Mouse (Mus musculus) neural tube, embryonic 14.5 days (tissue): Measurements from ENCODE around the gene Gm438. TPM values are rescaled to one million over a fixed set of nuclear protein-coding genes. Genes with fewer than 3 reads are reported as not detected.
"Not testable (repeated sequence)": the region's sequence is repeated elsewhere in the genome, so short reads cannot be mapped to it uniquely, and the experiment has no call there.

Experiments used
- ATAC-seq: fragments of 200-750 bp; cut with Nextera tagmentation; 2 replicates; pipeline ENCODE4 v1.8.0; 2017; ENCODE audit warnings: low read depth, mild to moderate bottlenecking, moderate TSS enrichment, moderate library complexity
- H3K27ac ChIP-seq: fragments of 300-500 bp; sonication (generic); 2 replicates; pipeline ENCODE4 v1.5.1; 2014; ENCODE audit warnings: low read depth, mild to moderate bottlenecking, control low read depth, low read length, moderate library complexity, mixed read lengths
- H3K27me3 ChIP-seq: fragments of 300-500 bp; sonication (generic); 2 replicates; pipeline ENCODE4 v1.6.1; 2014; ENCODE audit warnings: low read length; ENCODE audit not compliant: control insufficient read depth, insufficient read depth
- H3K36me3 ChIP-seq: fragments of 300-500 bp; sonication (generic); 2 replicates; pipeline ENCODE4 v1.6.1; 2014; ENCODE audit warnings: low read length, mixed read lengths; ENCODE audit not compliant: control insufficient read depth, insufficient read depth
- H3K4me1 ChIP-seq: fragments of 300-500 bp; sonication (generic); 2 replicates; pipeline ENCODE4 v1.6.1; 2014; ENCODE audit warnings: low read length; ENCODE audit not compliant: control insufficient read depth, insufficient read depth
- H3K4me2 ChIP-seq: fragments of 300-500 bp; sonication (generic); 2 replicates; pipeline ENCODE4 v1.6.1; 2014; ENCODE audit warnings: mild to moderate bottlenecking, low read depth, low read length, control low read depth
- H3K4me3 ChIP-seq: fragments of 300-500 bp; sonication (generic); 2 replicates; pipeline ENCODE4 v1.5.1; 2014; ENCODE audit warnings: low read depth, low read length, control low read depth, mixed read lengths
- H3K9ac ChIP-seq: fragments of 300-500 bp; sonication (generic); replicated peaks from 2 replicates; pipeline ENCODE4 v1.6.1; 2014; ENCODE audit warnings: low read depth, mild to moderate bottlenecking, control low read depth, low read length, mixed read lengths
- H3K9me3 ChIP-seq: fragments of 300-500 bp; sonication (generic); 2 replicates; pipeline ENCODE4 v1.6.1; 2016; ENCODE audit warnings: low read length; ENCODE audit not compliant: control insufficient read depth
- WGBS: fragments of 180-500 bp; shearing (Covaris S2); extraction: QIAGEN DNeasy Blood & Tissue Kit; methylation state at CpG from one replicate; pipeline ENCODE4 v1.1.7; 2014; 5-methylcytosine and 5-hydroxymethylcytosine counted together
- polyA plus RNA-seq: library from polyadenylated mRNA; unstranded; fragments of >200 nt; fragmentation: Nextera tagmentation; extraction: Ambion mirVana; gene quantifications from 2 replicates; pipeline ENCODE4 v1.2.1, GENCODE M21; 2014

Gm438 gene
- not detected in 2 replicates for polyA plus RNA-seq

- Histone ChIP-seq H3K36me3 (no peaks in the 10 kb centered on the region), H3K9me3 (no peaks in the 10 kb centered on the region), H3K4me3 (no peak within 1 kb of the TSS), H3K9ac (no peak within 1 kb of the TSS), H3K4me2 (no peak within 1 kb of the TSS), H3K27me3 (no peaks in the 10 kb centered on the region), H3K4me1 (no peaks in the 10 kb centered on the region), H3K27ac (no peak within 1 kb of the TSS)
- ATAC-seq, result no peak
Observed at GRCm38 (mm10) chr4:144786483-144786882, at the start of gene Gm438. Gm438 (minus strand) TSS chr4:144786583.

- 80% methylated on average over 2 of the region's 2 CpGs for WGBS
- ATAC-seq, result no peak
- no peak overlapping the region for H3K4me3 ChIP-seq
- H3K4me1 ChIP-seq, result no peaks in the 10 kb centered on the region
- no peaks in the 10 kb centered on the region for H3K36me3 ChIP-seq
- H3K4me2 ChIP-seq, result no peak overlapping the region
- H3K27me3 ChIP-seq, result no peaks in the 10 kb centered on the region
- H3K9ac ChIP-seq, result no peak overlapping the region
- H3K27ac ChIP-seq, result no peak overlapping the region
- no peaks in the 10 kb centered on the region for H3K9me3 ChIP-seq
Observed at GRCm38 (mm10) chr4:144824706-144825105, 38.3 kb upstream of the Gm438 start.

GRCm38 (mm10) chr4:144823996-144824395 is 37.6 kb upstream of the Gm438 start:
- no peak for ATAC-seq
- no peaks in the 10 kb centered on the region for H3K27me3 ChIP-seq

GRCm38 (mm10) chr4:144807135-144807534 is 20.8 kb upstream of the Gm438 start:
- not testable (repeated sequence) for H3K9ac ChIP-seq, H3K27me3 ChIP-seq, ATAC-seq, H3K36me3 ChIP-seq, H3K4me2 ChIP-seq, H3K27ac ChIP-seq, H3K9me3 ChIP-seq, H3K4me3 ChIP-seq, H3K4me1 ChIP-seq
- 59% methylated on average over 5 of the region's 5 CpGs for WGBS

More at GRCm38 (mm10) chr4:144823996-144824395, 37.6 kb upstream of the Gm438 start:
- no peak overlapping the region for H3K9ac ChIP-seq
- 93% methylated on average over 2 of the region's 2 CpGs for WGBS
- no peaks in the 10 kb centered on the region for H3K9me3 ChIP-seq
- no peak overlapping the region for H3K27ac ChIP-seq
- H3K36me3 ChIP-seq, result no peaks in the 10 kb centered on the region
- no peak overlapping the region for H3K4me3 ChIP-seq
- no peak overlapping the region for H3K4me2 ChIP-seq
- H3K4me1 ChIP-seq, result no peaks in the 10 kb centered on the region

- no peak for ATAC-seq
- 88% methylated on average over 3 of the region's 3 CpGs for WGBS
- H3K4me3 ChIP-seq, result no peak overlapping the region
- H3K27ac ChIP-seq, result no peak overlapping the region
- H3K36me3 ChIP-seq, result no peaks in the 10 kb centered on the region
- H3K4me1 ChIP-seq, result no peaks in the 10 kb centered on the region
- H3K27me3 ChIP-seq, result no peaks in the 10 kb centered on the region
- no peaks in the 10 kb centered on the region for H3K9me3 ChIP-seq
- H3K9ac ChIP-seq, result no peak overlapping the region
- no peak overlapping the region for H3K4me2 ChIP-seq
Observed at GRCm38 (mm10) chr4:144803633-144804032, 17.2 kb upstream of the Gm438 start.

- no peaks in the 10 kb centered on the region for H3K4me1 ChIP-seq
- 82% methylated on average over 1 of the region's 1 CpGs for WGBS
Observed at GRCm38 (mm10) chr4:144790141-144790540, 3.8 kb upstream of the Gm438 start.

GRCm38 (mm10) chr4:144782476-144783197 is 3.7 kb downstream of the Gm438 start:
- H3K27me3 ChIP-seq, result no peaks in the 10 kb centered on the region
- ATAC-seq, result no peak
- H3K9me3 ChIP-seq, result no peaks in the 10 kb centered on the region
- H3K9ac ChIP-seq, result no peak overlapping the region
- no peak overlapping the region for H3K27ac ChIP-seq
- no peak overlapping the region for H3K4me3 ChIP-seq
- H3K36me3 ChIP-seq, result no peaks in the 10 kb centered on the region
- WGBS, result 66% methylated on average over 3 of the region's 3 CpGs
- H3K4me1 ChIP-seq, result no peaks in the 10 kb centered on the region
- no peak overlapping the region for H3K4me2 ChIP-seq

More at GRCm38 (mm10) chr4:144790141-144790540, 3.8 kb upstream of the Gm438 start:
- no peaks in the 10 kb centered on the region for H3K36me3 ChIP-seq
- no peaks in the 10 kb centered on the region for H3K9me3 ChIP-seq
- H3K9ac ChIP-seq, result no peak overlapping the region
- H3K27me3 ChIP-seq, result no peaks in the 10 kb centered on the region
- H3K27ac ChIP-seq, result no peak overlapping the region
- H3K4me2 ChIP-seq, result no peak overlapping the region
- H3K4me3 ChIP-seq, result no peak overlapping the region
- no peak for ATAC-seq

GRCm38 (mm10) chr4:144765722-144766121 is 20.7 kb downstream of the Gm438 start:
- 30% methylated on average over 2 of the region's 2 CpGs for WGBS
- ATAC-seq, result no peak
- no peaks in the 10 kb centered on the region for H3K4me1 ChIP-seq

GRCm38 (mm10) chr4:144749139-144749538 is 37.2 kb downstream of the Gm438 start:
- H3K36me3 ChIP-seq, result no peaks in the 10 kb centered on the region
- no peaks in the 10 kb centered on the region for H3K4me1 ChIP-seq
- peak; percentile 38; the same call in 1 of the 2 replicates for ATAC-seq
- H3K4me3 ChIP-seq, result no peak overlapping the region
- H3K4me2 ChIP-seq, result no peak overlapping the region
- WGBS, result 3% methylated on average over 1 of the region's 1 CpGs
- no peaks in the 10 kb centered on the region for H3K9me3 ChIP-seq
- H3K9ac ChIP-seq, result no peak overlapping the region
- no peak overlapping the region for H3K27ac ChIP-seq
- H3K27me3 ChIP-seq, result no peaks in the 10 kb centered on the region

More at GRCm38 (mm10) chr4:144765722-144766121, 20.7 kb downstream of the Gm438 start:
- no peaks in the 10 kb centered on the region for H3K9me3 ChIP-seq
- H3K4me2 ChIP-seq, result no peak overlapping the region
- no peaks in the 10 kb centered on the region for H3K36me3 ChIP-seq
- H3K9ac ChIP-seq, result no peak overlapping the region
- no peaks in the 10 kb centered on the region for H3K27me3 ChIP-seq
- no peak overlapping the region for H3K27ac ChIP-seq
- H3K4me3 ChIP-seq, result no peak overlapping the region
